Mouse (Mus musculus) liver, adult 2 months (tissue): ENCODE measurements around the gene Larp1.

Experiments used
- CTCF ChIP-seq: fragments of 200-500 bp; IDR thresholded peaks from 2 replicates; pipeline ENCODE4 v1.5.1; 2011; ENCODE audit warnings: low read depth, low read length, control low read depth
- POLR2A ChIP-seq: fragments of 200-500 bp; IDR thresholded peaks from 2 replicates; pipeline ENCODE4 v1.6.1; 2011; ENCODE audit warnings: low read length, control low read depth; ENCODE audit not compliant: insufficient read depth; ENCODE audit errors: extremely low read depth

- TF ChIP-seq CTCF (no peak), POLR2A (no peak)
Measured at GRCm38 (mm10) chr11:58096160-58096559, 87.3 kb downstream of the Larp1 start.
